Mouse (Mus musculus): ENCODE data around the gene Selenow. TPM values are rescaled to one million over a fixed set of nuclear protein-coding genes. Genes with fewer than 3 reads are reported as not detected.

Gene Selenow
- polyA plus RNA-seq, 1 experiment = 474 TPM

GRCm38 (mm10) chr7:15879756-15880155 lies 42.4 kb downstream of the Selenow start, which contains the start of gene Crx:
Gene Crx (minus strand): TSS chr7:15879968.
- Histone ChIP-seq H3K27ac (ENCODE audit: control insufficient read depth, insufficient read depth, low read length) (no peak within 1 kb of the TSS), H3K36me3 (ENCODE audit: control insufficient read depth, insufficient read depth, low read length) (no peaks in the 10 kb centered on the region), H3K27me3 (ENCODE audit: control insufficient read depth, insufficient read depth, low read length) (no peaks in the 10 kb centered on the region), H3K4me3 (ENCODE audit: control insufficient read depth, insufficient read depth, low read length) (no peak within 1 kb of the TSS), H3K4me1 (replicated peaks; ENCODE audit: control insufficient read depth, insufficient read depth, low read length) (no peaks in the 10 kb centered on the region)
- WGBS = 43% methylated on average over 4 of the region's 4 CpGs
- no peak for TF ChIP-seq POLR2A (IDR thresholded peaks at IDR 0.05; ENCODE audit: control insufficient read depth, extremely low read depth, insufficient read depth, low read length, poor library complexity)
- no peak for TF ChIP-seq CTCF (IDR thresholded peaks at IDR 0.05; ENCODE audit: borderline replicate concordance, control insufficient read depth, extremely low read depth, insufficient read depth, low read length, poor library complexity)
- DNase-seq = no peak

Other genes with a start within 250 kb of the Selenow start
- not detected in 2 replicates for gene Obox5, start 172.3 kb downstream of the Selenow start, polyA plus RNA-seq (2012; rRNA removed)
- gene Obox6, start 82.7 kb downstream of the Selenow start, polyA plus RNA-seq (2012; rRNA removed) = not detected in 2 replicates
- gene Crx, start 42.4 kb downstream of the Selenow start, polyA plus RNA-seq (2012; rRNA removed) = 0.16 TPM in 1 of 2 replicates, not detected in the other
- 0.55 TPM in 1 of 2 replicates, not detected in the other for gene Crxos, start 39.8 kb downstream of the Selenow start, polyA plus RNA-seq (2012; rRNA removed)
- gene Nop53, start 23.7 kb upstream of the Selenow start, polyA plus RNA-seq (2012; rRNA removed) = 170 and 192 TPM in 2 replicates
- gene Ehd2, start 45.2 kb upstream of the Selenow start, polyA plus RNA-seq (2012; rRNA removed) = 15.0 and 17.4 TPM in 2 replicates
- 57.0 and 78.5 TPM in 2 replicates for gene Bicra, start 125.5 kb upstream of the Selenow start, polyA plus RNA-seq (2012; rRNA removed)
- gene Zfp541, start 139.4 kb upstream of the Selenow start, polyA plus RNA-seq (2012; rRNA removed) = 0.04 and 0.11 TPM in 2 replicates
- 256 TPM in 2 replicates for gene Napa, start 176.1 kb upstream of the Selenow start, polyA plus RNA-seq (2012; rRNA removed)
- gene Kptn, start 197.5 kb upstream of the Selenow start, polyA plus RNA-seq (2012; rRNA removed) = 27.4 and 28.1 TPM in 2 replicates
- gene Slc8a2, start 207.4 kb upstream of the Selenow start, polyA plus RNA-seq (2012; rRNA removed) = 1.1 and 1.2 TPM in 2 replicates

All from thymus, adult 2 months (tissue).